Comparison of ENCODE assay signal across 11 mouse cellular contexts in the genomic region with DNA sequence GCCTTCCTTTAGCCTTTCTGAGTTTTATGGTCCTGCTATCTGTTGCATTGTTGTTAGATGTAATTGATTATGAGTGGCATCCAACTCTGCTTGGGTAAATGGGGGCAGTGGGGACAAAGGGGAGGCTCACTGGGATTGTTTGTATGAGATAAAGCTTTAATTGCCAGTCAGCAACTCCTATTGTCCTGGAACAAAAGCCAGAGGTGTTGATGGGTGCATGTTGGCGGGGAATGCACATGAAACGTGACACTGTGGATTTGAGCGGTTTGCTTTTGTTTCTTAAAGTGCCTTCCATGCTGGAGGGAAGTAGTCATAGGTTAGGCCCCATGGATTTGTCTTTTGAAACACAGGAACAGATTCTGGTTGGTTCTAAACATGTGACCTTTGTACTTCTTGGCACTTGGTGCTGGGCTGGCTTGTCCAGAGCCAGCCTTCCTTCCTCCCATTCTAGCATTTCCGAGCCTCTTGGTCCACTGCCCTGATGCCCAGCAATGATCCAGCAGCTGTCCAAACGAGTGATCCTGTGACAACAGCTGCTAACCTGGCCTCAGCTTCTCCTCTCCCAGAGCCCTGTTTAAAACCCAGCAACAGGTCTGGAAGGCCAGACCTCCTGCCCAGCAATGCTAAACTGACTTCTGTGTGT.
A peak's percentile ranks its signal among the peaks of the same experiment; 100 is the strongest.
DNase-seq lines count a peak whose midpoint lies in the region; ATAC-seq and TF ChIP-seq lines count a peak whose summit lies in the region.
"Had no signal": no experiment of that assay in that cellular context is flagged by ENCODE, and none has a peak within 500 bp of the region (broad histone marks: within the 10 kb centered on the region; RNA-seq: fewer than 3 reads in every experiment).

No protein-coding gene starts in this region.

- H3K27me3 ChIP-seq in liver, adult 2 months (ENCODE audit: control insufficient read depth, insufficient read depth, low read length) = no peaks in the 10 kb centered on the region
- no peaks in the 10 kb centered on the region for H3K27me3 ChIP-seq in forebrain, postnatal 0 days (ENCODE audit: insufficient read depth, low read length)
- H3K27me3 ChIP-seq in hindbrain, embryonic 11.5 days (ENCODE audit: control insufficient read depth, insufficient read depth, low read length) = no peaks in the 10 kb centered on the region
- H3K27me3 ChIP-seq: forebrain, embryonic 12.5 days had no signal

- no peak overlapping the region for H3K4me2 ChIP-seq in forebrain, postnatal 0 days (ENCODE audit: low read depth)
- no peak overlapping the region for H3K4me2 ChIP-seq in hindbrain, embryonic 11.5 days (replicated peaks; ENCODE audit: low read depth, low read length)
- H3K4me2 ChIP-seq: forebrain, embryonic 12.5 days had no signal

- H3K36me3 ChIP-seq in liver, adult 2 months (ENCODE audit: control insufficient read depth, insufficient read depth, low read length) = no peaks in the 10 kb centered on the region
- H3K36me3 ChIP-seq in forebrain, postnatal 0 days (ENCODE audit: insufficient read depth) = no peaks in the 10 kb centered on the region
- no peaks in the 10 kb centered on the region for H3K36me3 ChIP-seq in hindbrain, embryonic 11.5 days (ENCODE audit: control insufficient read depth, insufficient read depth, low read length)
- H3K36me3 ChIP-seq: forebrain, embryonic 12.5 days had no signal

- peaks cover 11% of the 10 kb centered on the region for H3K4me1 ChIP-seq in liver, adult 2 months (ENCODE audit: control insufficient read depth, insufficient read depth, low read length)
- H3K4me1 ChIP-seq in forebrain, postnatal 0 days (ENCODE audit: insufficient read depth) = no peaks in the 10 kb centered on the region
- H3K4me1 ChIP-seq in hindbrain, embryonic 11.5 days (replicated peaks; ENCODE audit: control insufficient read depth, insufficient read depth, low read length) = no peaks in the 10 kb centered on the region

- H3K4me3 ChIP-seq in liver, adult 2 months (ENCODE audit: insufficient read depth, low read depth, low read length) = no peak overlapping the region
- H3K4me3 ChIP-seq in forebrain, postnatal 0 days (ENCODE audit: low read depth, low read length) = no peak overlapping the region
- no peak overlapping the region for H3K4me3 ChIP-seq in hindbrain, embryonic 11.5 days (ENCODE audit: low read depth, low read length)
- H3K4me3 ChIP-seq: forebrain, embryonic 12.5 days had no signal

- ATAC-seq in forebrain, postnatal 0 days = no peak
- ATAC-seq in hindbrain, embryonic 11.5 days (ENCODE audit: low FRiP score) = no peak
- ATAC-seq: midbrain, embryonic 16.5 days had no signal

- DNase-seq in liver, adult 2 months (ENCODE audit: extremely low read depth, low read depth, low spot score) = peak; percentile 95
- no peak for DNase-seq in liver
- DNase-seq in gastrocnemius, postnatal 10 days = peak; percentile 73
- DNase-seq in heart, postnatal 4 days = peak; percentile 29
- peak; percentile 89 for DNase-seq in retina, postnatal 1 day
- no peak for DNase-seq in forebrain, postnatal 0 days
- DNase-seq in hindbrain, embryonic 11.5 days (ENCODE audit: low spot score) = no peak
- DNase-seq: cerebellum, adult 11-12 months; thymus, postnatal 25 days had no signal

- TF ChIP-seq CTCF in liver, adult 2 months (IDR thresholded peaks at IDR 0.05; ENCODE audit: low read depth, low read length) = no peak
- no peak for TF ChIP-seq CTCF in forebrain, postnatal 0 days (IDR thresholded peaks at IDR 0.05; ENCODE audit: low read depth)

- 32% methylated on average over 5 of the region's 5 CpGs for WGBS in liver, adult 2 months
- 50% methylated on average over 5 of the region's 5 CpGs for WGBS in forebrain, postnatal 0 days
- 43% methylated on average over 5 of the region's 5 CpGs for WGBS in hindbrain, embryonic 11.5 days

- no peak for TF ChIP-seq POLR2A in liver, adult 2 months (IDR thresholded peaks at IDR 0.05; ENCODE audit: extremely low read depth, insufficient read depth, low read length)

- no peak overlapping the region for H3K9ac ChIP-seq in liver, adult 2 months (ENCODE audit: low read depth, low read length)
- H3K9ac ChIP-seq in forebrain, postnatal 0 days = no peak overlapping the region
- no peak overlapping the region for H3K9ac ChIP-seq in hindbrain, embryonic 11.5 days (ENCODE audit: low read depth, low read length)
- H3K9ac ChIP-seq: forebrain, embryonic 12.5 days had no signal

- no peaks in the 10 kb centered on the region for H3K9me3 ChIP-seq in forebrain, postnatal 0 days (ENCODE audit: low read length)
- no peaks in the 10 kb centered on the region for H3K9me3 ChIP-seq in hindbrain, embryonic 11.5 days (ENCODE audit: control insufficient read depth, low read length)
- H3K9me3 ChIP-seq: forebrain, embryonic 12.5 days had no signal

- H3K27ac ChIP-seq in liver, adult 2 months (replicated peaks; ENCODE audit: insufficient read depth, low read depth, low read length) = peak overlapping the region; percentile 70
- no peak overlapping the region for H3K27ac ChIP-seq in forebrain, postnatal 0 days (ENCODE audit: low read depth, low read length)
- H3K27ac ChIP-seq in hindbrain, embryonic 11.5 days (ENCODE audit: low read depth, low read length) = no peak overlapping the region
- H3K27ac ChIP-seq: forebrain, embryonic 12.5 days had no signal

- H3K79me2 ChIP-seq in liver, adult 2 months (ENCODE audit: control insufficient read depth, insufficient read depth, low read length) = no peaks in the 10 kb centered on the region

Comparison
In these comparisons a context has a peak if more than half of its experiments do, and no peak if none do; other contexts are left out.
1. DNase-seq: peak in liver, adult 2 months (single experiment), gastrocnemius, postnatal 10 days (single experiment), heart, postnatal 4 days (single experiment) and retina, postnatal 1 day (single experiment); none in liver (single experiment), forebrain, postnatal 0 days (single experiment) and hindbrain, embryonic 11.5 days (single experiment).